Mouse (Mus musculus) granulocyte monocyte progenitor cell, adult 5-6 weeks (primary cell): ENCODE measurements around the gene Mitd1. TPM values are rescaled to one million over a fixed set of nuclear protein-coding genes. Genes with fewer than 3 reads are reported as not detected.

Source experiments
- ATAC-seq: replicated peaks from 2 replicates; pipeline ENCODE4 v1.8.0; 2016; ENCODE audit warnings: mild to moderate bottlenecking, moderate TSS enrichment, inconsistent platforms; ENCODE audit not compliant: poor library complexity, severe bottlenecking
- total RNA-seq, 2 experiments: library from RNA; stranded (forward) in 1 of 2; stranded (reverse) in 1 of 2; fragments of 200-712, 200-1000 nt in 1 of 2; fragments of >200 nt in 1 of 2; fragmentation: Nextera tagmentation in 1 of 2; gene quantifications; 2 replicates each; pipeline ENCODE4 v1.2.3; 2014 to 2017

The Mitd1 gene
- total RNA-seq, 2 experiments from 2014 or later = 17.2 to 24.0 TPM

- peak; percentile 4; the same call in 1 of the 2 replicates for ATAC-seq
Measured at GRCm38 (mm10) chr1:37868640-37869039, 21.6 kb downstream of the Mitd1 start.

- ATAC-seq = no peak
Measured at GRCm38 (mm10) chr1:37867684-37868322, 22.4 kb downstream of the Mitd1 start.

GRCm38 (mm10) chr1:37867056-37867455, 23.2 kb downstream of the Mitd1 start:
- no peak for ATAC-seq

- ATAC-seq = no peak
Measured at GRCm38 (mm10) chr1:37866286-37866685, 23.9 kb downstream of the Mitd1 start, which contains the start of gene Tsga10. Gene Tsga10, minus strand, starts transcription at chr1:37866429.

- ATAC-seq = no peak
Measured at GRCm38 (mm10) chr1:37865401-37866215, 24.6 kb downstream of the Mitd1 start.

GRCm38 (mm10) chr1:37864511-37865400, 25.5 kb downstream of the Mitd1 start:
- peak; percentile 83 for ATAC-seq

GRCm38 (mm10) chr1:37850696-37851095, 39.5 kb downstream of the Mitd1 start:
- ATAC-seq = no peak

GRCm38 (mm10) chr1:37846878-37847277, 43.3 kb downstream of the Mitd1 start:
- ATAC-seq = no peak

- ATAC-seq = no peak
Measured at GRCm38 (mm10) chr1:37831681-37832080, 58.5 kb downstream of the Mitd1 start.

Other genes with a start within 250 kb of the Mitd1 start
- not detected in 2 replicates for gene 2010300C02Rik, start 170.3 kb downstream of the Mitd1 start, total RNA-seq (2014; fragmentation: Nextera tagmentation)
- 0.13 TPM in 1 of 2 replicates, not detected in the other for gene 2010300C02Rik, start 170.3 kb downstream of the Mitd1 start, total RNA-seq (2017)
- 5.7 TPM in 2 replicates for gene Tsga10, start 24.0 kb downstream of the Mitd1 start, total RNA-seq (2014; fragmentation: Nextera tagmentation)
- 8.1 and 8.2 TPM in 2 replicates for gene Tsga10, start 24.0 kb downstream of the Mitd1 start, total RNA-seq (2017)
- 6.0 and 6.8 TPM in 2 replicates for gene Lipt1, start 18.7 kb downstream of the Mitd1 start, total RNA-seq (2014; fragmentation: Nextera tagmentation)
- gene Lipt1, start 18.7 kb downstream of the Mitd1 start, total RNA-seq (2017) = 4.0 and 5.3 TPM in 2 replicates
- 213 and 226 TPM in 2 replicates for gene Mrpl30, start 66 bp upstream of the Mitd1 start, total RNA-seq (2014; fragmentation: Nextera tagmentation)
- 145 and 266 TPM in 2 replicates for gene Mrpl30, start 66 bp upstream of the Mitd1 start, total RNA-seq (2017)
- not detected in 2 replicates for gene Lyg2, start 26.1 kb upstream of the Mitd1 start, total RNA-seq (2014; fragmentation: Nextera tagmentation)
- gene Lyg2, start 26.1 kb upstream of the Mitd1 start, total RNA-seq (2017) = not detected in 2 replicates
- gene Lyg1, start 67.3 kb upstream of the Mitd1 start, total RNA-seq (2014; fragmentation: Nextera tagmentation) = not detected in 2 replicates
- gene Lyg1, start 67.3 kb upstream of the Mitd1 start, total RNA-seq (2017) = not detected in 2 replicates
- gene Txndc9, start 107.5 kb upstream of the Mitd1 start, total RNA-seq (2014; fragmentation: Nextera tagmentation) = 40.1 and 47.1 TPM in 2 replicates
- 49.6 and 51.8 TPM in 2 replicates for gene Txndc9, start 107.5 kb upstream of the Mitd1 start, total RNA-seq (2017)
- gene Eif5b, start 107.6 kb upstream of the Mitd1 start, total RNA-seq (2014; fragmentation: Nextera tagmentation) = 41.1 and 73.3 TPM in 2 replicates
- gene Eif5b, start 107.6 kb upstream of the Mitd1 start, total RNA-seq (2017) = 22.8 and 33.5 TPM in 2 replicates
- gene Rev1, start 239.4 kb upstream of the Mitd1 start, total RNA-seq (2014; fragmentation: Nextera tagmentation) = 34.0 and 35.4 TPM in 2 replicates
- 41.4 and 52.3 TPM in 2 replicates for gene Rev1, start 239.4 kb upstream of the Mitd1 start, total RNA-seq (2017)